Mouse (Mus musculus): ENCODE data around the gene Eef2.

DNA sequence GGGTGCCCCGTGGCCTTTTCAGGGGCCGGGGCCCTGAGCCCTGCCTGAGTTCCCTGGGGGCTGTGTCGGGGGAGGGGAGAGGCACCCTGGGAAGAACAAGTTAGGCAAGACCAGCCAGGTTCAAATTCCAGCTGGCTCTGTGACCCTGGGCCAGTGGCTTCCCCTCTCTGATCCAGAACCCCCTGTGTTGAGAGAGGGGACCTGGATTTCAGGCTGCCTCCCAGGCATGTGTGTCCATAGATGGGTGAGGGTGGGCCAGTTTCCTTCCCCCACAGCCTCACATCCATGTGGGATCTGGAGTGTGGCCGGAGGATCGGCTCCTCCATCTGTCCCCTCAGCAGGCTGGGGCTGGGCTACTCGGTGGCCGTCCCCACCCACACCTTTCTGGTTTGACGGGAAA, 36.4 kb upstream of the Eef2 start:
- TF ChIP-seq CTCF (IDR thresholded peaks at IDR 0.05; ENCODE audit: insufficient read depth, low read length) (no peak), POLR2A (IDR thresholded peaks at IDR 0.05; ENCODE audit: borderline replicate concordance, extremely low read depth, low read depth, low read length) (no peak)

All from lung, adult 2 months (tissue).